Mouse (Mus musculus): ENCODE data around the gene 4930519G04Rik.

DNA sequence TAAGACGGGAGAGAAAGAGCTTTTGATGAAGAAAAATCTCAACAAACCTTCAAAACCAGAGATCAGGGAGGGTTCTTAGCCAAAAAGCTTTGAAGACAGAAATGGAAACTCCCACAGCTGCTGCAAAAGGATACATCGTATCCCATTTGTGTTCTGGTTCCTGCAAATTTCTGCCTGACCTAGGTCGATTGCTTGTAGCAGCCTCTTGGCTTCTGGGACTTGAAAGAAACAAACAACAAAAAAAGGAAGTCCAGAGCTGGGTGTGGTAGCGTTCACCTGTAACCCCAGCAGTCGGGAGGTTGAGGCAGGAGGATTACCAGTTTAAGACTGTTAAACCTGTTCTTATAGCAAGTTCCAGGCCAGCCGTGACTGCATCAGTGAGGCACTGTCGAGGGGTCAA lies 45.4 kb downstream of the 4930519G04Rik start:
- TF ChIP-seq CTCF (IDR thresholded peaks at IDR 0.05; ENCODE audit: extremely low read depth, insufficient read depth, low read length): no peak
- TF ChIP-seq POLR2A (IDR thresholded peaks at IDR 0.05; ENCODE audit: extremely low read depth, insufficient read depth, low read length): no peak
